Mouse (Mus musculus): Measurements from ENCODE around the gene Trub1. TPM values are rescaled to one million over a fixed set of nuclear protein-coding genes. Genes with fewer than 3 reads are reported as not detected.

Gene Trub1
- polyA plus RNA-seq, 1 experiment, result 19.8 TPM

- no peak for DNase-seq (ENCODE audit: low read depth)
- TF ChIP-seq CTCF (IDR thresholded peaks at IDR 0.05; ENCODE audit: borderline replicate concordance, extremely low read depth, insufficient read depth, insufficient read length) (no peak), POLR2A (IDR thresholded peaks at IDR 0.05; ENCODE audit: borderline replicate concordance, extremely low read depth, insufficient read depth, insufficient read length, poor library complexity, severe bottlenecking) (no peak)
Observed at GRCm38 (mm10) chr19:57475298-57475697, 22.6 kb downstream of the Trub1 start.

GRCm38 (mm10) chr19:57477310-57477709 is 24.6 kb downstream of the Trub1 start:
- TF ChIP-seq CTCF (IDR thresholded peaks at IDR 0.05; ENCODE audit: borderline replicate concordance, extremely low read depth, insufficient read depth, insufficient read length), result no peak
- no peak for TF ChIP-seq POLR2A (IDR thresholded peaks at IDR 0.05; ENCODE audit: borderline replicate concordance, extremely low read depth, insufficient read depth, insufficient read length, poor library complexity, severe bottlenecking)

GRCm38 (mm10) chr19:57478056-57478455 is 25.3 kb downstream of the Trub1 start:
- TF ChIP-seq CTCF (IDR thresholded peaks at IDR 0.05; ENCODE audit: borderline replicate concordance, extremely low read depth, insufficient read depth, insufficient read length), result no peak
- no peak for TF ChIP-seq POLR2A (IDR thresholded peaks at IDR 0.05; ENCODE audit: borderline replicate concordance, extremely low read depth, insufficient read depth, insufficient read length, poor library complexity, severe bottlenecking)
- DNase-seq (ENCODE audit: low read depth), result no peak

More at GRCm38 (mm10) chr19:57477310-57477709, 24.6 kb downstream of the Trub1 start:
- DNase-seq (ENCODE audit: low read depth), result no peak

GRCm38 (mm10) chr19:57479886-57480655 is 27.4 kb downstream of the Trub1 start:
- no peak for DNase-seq (ENCODE audit: low read depth)
- TF ChIP-seq POLR2A (IDR thresholded peaks at IDR 0.05; ENCODE audit: borderline replicate concordance, extremely low read depth, insufficient read depth, insufficient read length, poor library complexity, severe bottlenecking) (no peak), CTCF (IDR thresholded peaks at IDR 0.05; ENCODE audit: borderline replicate concordance, extremely low read depth, insufficient read depth, insufficient read length) (no peak)

- TF ChIP-seq POLR2A (IDR thresholded peaks at IDR 0.05; ENCODE audit: borderline replicate concordance, extremely low read depth, insufficient read depth, insufficient read length, poor library complexity, severe bottlenecking) (no peak), CTCF (IDR thresholded peaks at IDR 0.05; ENCODE audit: borderline replicate concordance, extremely low read depth, insufficient read depth, insufficient read length) (no peak)
- DNase-seq (ENCODE audit: low read depth), result no peak
Observed at GRCm38 (mm10) chr19:57481743-57482259, 29.1 kb downstream of the Trub1 start.

- peak; percentile 56 for TF ChIP-seq CTCF (IDR thresholded peaks at IDR 0.05; ENCODE audit: borderline replicate concordance, extremely low read depth, insufficient read depth, insufficient read length)
- no peak for TF ChIP-seq POLR2A (IDR thresholded peaks at IDR 0.05; ENCODE audit: borderline replicate concordance, extremely low read depth, insufficient read depth, insufficient read length, poor library complexity, severe bottlenecking)
- DNase-seq (ENCODE audit: low read depth), result no peak
Observed at GRCm38 (mm10) chr19:57482815-57483214, 30.1 kb downstream of the Trub1 start.

- no peak for TF ChIP-seq POLR2A (IDR thresholded peaks at IDR 0.05; ENCODE audit: borderline replicate concordance, extremely low read depth, insufficient read depth, insufficient read length, poor library complexity, severe bottlenecking)
- TF ChIP-seq CTCF (IDR thresholded peaks at IDR 0.05; ENCODE audit: borderline replicate concordance, extremely low read depth, insufficient read depth, insufficient read length), result no peak
- no peak for DNase-seq (ENCODE audit: low read depth)
Observed at GRCm38 (mm10) chr19:57487051-57487658, 34.4 kb downstream of the Trub1 start.

GRCm38 (mm10) chr19:57489527-57489926 is 36.8 kb downstream of the Trub1 start:
- DNase-seq (ENCODE audit: low read depth), result no peak
- TF ChIP-seq CTCF (IDR thresholded peaks at IDR 0.05; ENCODE audit: borderline replicate concordance, extremely low read depth, insufficient read depth, insufficient read length) (no peak), POLR2A (IDR thresholded peaks at IDR 0.05; ENCODE audit: borderline replicate concordance, extremely low read depth, insufficient read depth, insufficient read length, poor library complexity, severe bottlenecking) (no peak)

GRCm38 (mm10) chr19:57491030-57491429 is 38.3 kb downstream of the Trub1 start:
- DNase-seq (ENCODE audit: low read depth), result no peak
- TF ChIP-seq POLR2A (IDR thresholded peaks at IDR 0.05; ENCODE audit: borderline replicate concordance, extremely low read depth, insufficient read depth, insufficient read length, poor library complexity, severe bottlenecking) (no peak), CTCF (IDR thresholded peaks at IDR 0.05; ENCODE audit: borderline replicate concordance, extremely low read depth, insufficient read depth, insufficient read length) (no peak)

- no peak for TF ChIP-seq POLR2A (IDR thresholded peaks at IDR 0.05; ENCODE audit: borderline replicate concordance, extremely low read depth, insufficient read depth, insufficient read length, poor library complexity, severe bottlenecking)
- no peak for TF ChIP-seq CTCF (IDR thresholded peaks at IDR 0.05; ENCODE audit: borderline replicate concordance, extremely low read depth, insufficient read depth, insufficient read length)
- no peak for DNase-seq (ENCODE audit: low read depth)
Observed at GRCm38 (mm10) chr19:57494020-57494419, 41.3 kb downstream of the Trub1 start.

- TF ChIP-seq CTCF (IDR thresholded peaks at IDR 0.05; ENCODE audit: borderline replicate concordance, extremely low read depth, insufficient read depth, insufficient read length) (no peak), POLR2A (IDR thresholded peaks at IDR 0.05; ENCODE audit: borderline replicate concordance, extremely low read depth, insufficient read depth, insufficient read length, poor library complexity, severe bottlenecking) (no peak)
- DNase-seq (ENCODE audit: low read depth), result no peak
Observed at GRCm38 (mm10) chr19:57498110-57498743, 45.5 kb downstream of the Trub1 start.
